Mouse (Mus musculus): ENCODE data around the gene Rps28.

DNA sequence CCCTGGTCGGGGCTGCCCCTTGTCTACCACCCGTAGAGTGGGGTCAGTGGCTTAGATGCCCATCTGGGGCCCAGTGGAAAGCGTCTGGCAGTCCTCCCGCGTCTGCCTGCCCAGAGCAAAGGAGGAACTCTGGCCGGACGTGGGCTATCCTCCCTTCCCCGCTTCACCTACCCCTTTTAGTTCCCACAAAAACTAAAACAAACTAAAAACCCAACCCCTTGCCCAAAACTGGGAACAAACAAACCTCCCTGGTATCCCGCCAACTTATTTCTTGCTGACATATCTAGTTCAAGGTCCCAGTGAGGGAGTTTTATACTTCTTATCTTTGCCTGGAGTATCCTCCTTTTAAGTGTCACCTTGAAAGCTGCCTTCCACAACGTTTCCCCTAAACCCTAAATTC is 16.2 kb downstream of the Rps28 start:
- TF ChIP-seq POLR2A (IDR thresholded peaks at IDR 0.05; ENCODE audit: low read depth, low read length) (no peak), CTCF (IDR thresholded peaks at IDR 0.05; ENCODE audit: extremely low read depth, insufficient read length, insufficient replicate concordance, low read depth, low read length) (no peak)

Data from small intestine, adult 2 months (tissue).